Mouse (Mus musculus) liver, embryonic 16.5 days (tissue): ENCODE measurements around the gene Fam169a. TPM values are rescaled to one million over a fixed set of nuclear protein-coding genes. Genes with fewer than 3 reads are reported as not detected.
"Not testable (repeated sequence)": the region's sequence is repeated elsewhere in the genome, so short reads cannot be mapped to it uniquely, and the experiment has no call there.

ENCODE experiments used
- ATAC-seq: fragments of 200-750 bp; cut with Nextera tagmentation; 2 replicates; pipeline ENCODE4 v1.8.0; 2017; ENCODE audit warnings: low read depth, mild to moderate bottlenecking, moderate number of reproducible peaks, moderate library complexity
- H3K27ac ChIP-seq: fragments of 300-500 bp; sonication (generic); 2 replicates; pipeline ENCODE4 v1.5.1; 2014; ENCODE audit warnings: mild to moderate bottlenecking, low read length
- H3K27me3 ChIP-seq: fragments of 300-500 bp; sonication (generic); 2 replicates; pipeline ENCODE4 v1.6.1; 2014; ENCODE audit warnings: low read depth, low read length, mixed read lengths; ENCODE audit not compliant: control insufficient read depth, insufficient read depth
- H3K36me3 ChIP-seq: fragments of 300-500 bp; sonication (generic); 2 replicates; pipeline ENCODE4 v1.6.1; 2014; ENCODE audit warnings: mild to moderate bottlenecking; ENCODE audit not compliant: control insufficient read depth, insufficient read depth
- H3K4me1 ChIP-seq: fragments of 300-500 bp; sonication (generic); 2 replicates; pipeline ENCODE4 v1.6.1; 2014; ENCODE audit warnings: low read depth, low read length, mixed read lengths; ENCODE audit not compliant: control insufficient read depth
- H3K4me2 ChIP-seq: fragments of 300-500 bp; sonication (generic); 2 replicates; pipeline ENCODE4 v1.6.1; 2014; ENCODE audit warnings: low read depth, low read length, mixed read lengths
- H3K4me3 ChIP-seq: fragments of 300-500 bp; sonication (generic); 2 replicates; pipeline ENCODE4 v1.5.1; 2014; ENCODE audit warnings: low read depth, mild to moderate bottlenecking, low read length
- H3K9ac ChIP-seq: fragments of 300-500 bp; sonication (generic); 2 replicates; pipeline ENCODE4 v1.6.1; 2014; ENCODE audit warnings: low read depth, low read length
- H3K9me3 ChIP-seq: fragments of 300-500 bp; sonication (generic); replicated peaks from 2 replicates; pipeline ENCODE4 v1.6.1; 2016; ENCODE audit warnings: low read length; ENCODE audit not compliant: control insufficient read depth
- WGBS: fragments of 180-500 bp; shearing (Covaris S2); extraction: QIAGEN DNeasy Blood & Tissue Kit; methylation state at CpG from one replicate; pipeline ENCODE4 v1.1.7; 2014; ENCODE audit not compliant: insufficient replicate concordance; 5-methylcytosine and 5-hydroxymethylcytosine counted together
- polyA plus RNA-seq: library from polyadenylated mRNA; unstranded; fragments of >200 nt; fragmentation: Nextera tagmentation; extraction: Ambion mirVana; gene quantifications from 2 replicates; pipeline ENCODE4 v1.2.1, GENCODE M21; 2015

The Fam169a gene
- polyA plus RNA-seq, 1 experiment from 2014 or later: 0.58 TPM

- no peaks in the 10 kb centered on the region for H3K27me3 ChIP-seq
- 36% methylated on average over 4 of the region's 4 CpGs for WGBS
Measured at GRCm38 (mm10) chr13:97057817-97058216, 9.3 kb upstream of the Fam169a start.

GRCm38 (mm10) chr13:97059746-97060145, 7.3 kb upstream of the Fam169a start:
- Histone ChIP-seq H3K9me3 (no peaks in the 10 kb centered on the region), H3K4me3 (no peak overlapping the region), H3K9ac (no peak overlapping the region), H3K27ac (no peak overlapping the region), H3K36me3 (no peaks in the 10 kb centered on the region), H3K4me2 (no peak overlapping the region), H3K4me1 (peaks cover 15% of the 10 kb centered on the region), H3K27me3 (no peaks in the 10 kb centered on the region)
- no peak for ATAC-seq
- WGBS: 78% methylated on average over 6 of the region's 6 CpGs

More at GRCm38 (mm10) chr13:97057817-97058216, 9.3 kb upstream of the Fam169a start:
- peaks cover 6% of the 10 kb centered on the region; the same call in 1 of the 2 replicates for H3K4me1 ChIP-seq
- H3K4me3 ChIP-seq: no peak overlapping the region
- H3K27ac ChIP-seq: no peak overlapping the region
- H3K9me3 ChIP-seq: no peaks in the 10 kb centered on the region
- H3K36me3 ChIP-seq: no peaks in the 10 kb centered on the region
- ATAC-seq: no peak
- no peak overlapping the region for H3K9ac ChIP-seq
- H3K4me2 ChIP-seq: no peak overlapping the region

- no peak overlapping the region for H3K4me2 ChIP-seq
- WGBS: 78% methylated on average over 3 of the region's 8 CpGs
- H3K9ac ChIP-seq: no peak overlapping the region
- no peak overlapping the region for H3K4me3 ChIP-seq
- no peaks in the 10 kb centered on the region for H3K27me3 ChIP-seq
- no peak for ATAC-seq
- H3K4me1 ChIP-seq: peaks cover 18% of the 10 kb centered on the region
- no peak overlapping the region for H3K27ac ChIP-seq
- H3K36me3 ChIP-seq: no peaks in the 10 kb centered on the region
- no peaks in the 10 kb centered on the region for H3K9me3 ChIP-seq
Measured at GRCm38 (mm10) chr13:97060331-97060730, 6.8 kb upstream of the Fam169a start.

- H3K4me3 ChIP-seq: no peak overlapping the region
- no peak for ATAC-seq
- H3K27me3 ChIP-seq: no peaks in the 10 kb centered on the region
- H3K9me3 ChIP-seq: no peaks in the 10 kb centered on the region
- peaks cover 32% of the 10 kb centered on the region for H3K4me1 ChIP-seq
- H3K4me2 ChIP-seq: no peak overlapping the region
- 82% methylated on average over 3 of the region's 3 CpGs for WGBS
- H3K27ac ChIP-seq: no peak overlapping the region
- H3K9ac ChIP-seq: no peak overlapping the region
- no peaks in the 10 kb centered on the region for H3K36me3 ChIP-seq
Measured at GRCm38 (mm10) chr13:97062151-97062550, 4.9 kb upstream of the Fam169a start.

GRCm38 (mm10) chr13:97063431-97063830, 3.7 kb upstream of the Fam169a start:
- Histone ChIP-seq H3K4me3 (no peak overlapping the region), H3K27ac (no peak overlapping the region)

DNA sequence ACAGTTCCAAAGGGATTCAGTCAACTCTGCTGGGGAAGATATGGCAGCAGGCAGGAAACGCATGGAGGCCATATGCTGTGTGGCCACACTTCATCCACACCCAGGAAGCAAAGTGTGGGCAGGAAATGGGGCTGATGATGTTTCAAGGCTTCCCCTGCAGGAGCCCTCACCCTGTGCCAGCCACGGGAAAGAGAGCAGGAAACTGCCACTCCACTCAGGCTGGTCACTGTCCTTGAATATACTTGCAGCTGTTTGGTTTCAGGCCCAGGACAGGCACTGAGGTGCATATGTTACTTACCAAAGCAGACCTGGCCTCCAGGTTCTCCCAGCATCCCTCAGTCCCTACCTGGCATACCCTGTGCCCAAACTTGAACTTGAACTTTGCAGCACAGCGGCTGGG, 2.7 kb upstream of the Fam169a start:
- ATAC-seq: no peak
- Histone ChIP-seq H3K4me3 (0 out of 2 replicates have a peak overlapping the region, but pooled peaks have one; percentile 17), H3K4me1 (peaks cover 33% of the 10 kb centered on the region)

More at GRCm38 (mm10) chr13:97063431-97063830, 3.7 kb upstream of the Fam169a start:
- Histone ChIP-seq H3K36me3 (no peaks in the 10 kb centered on the region), H3K9ac (no peak overlapping the region), H3K27me3 (no peaks in the 10 kb centered on the region), H3K9me3 (no peaks in the 10 kb centered on the region), H3K4me1 (peaks cover 33% of the 10 kb centered on the region), H3K4me2 (no peak overlapping the region)
- 41% methylated on average over 2 of the region's 2 CpGs for WGBS
- no peak for ATAC-seq

DNA sequence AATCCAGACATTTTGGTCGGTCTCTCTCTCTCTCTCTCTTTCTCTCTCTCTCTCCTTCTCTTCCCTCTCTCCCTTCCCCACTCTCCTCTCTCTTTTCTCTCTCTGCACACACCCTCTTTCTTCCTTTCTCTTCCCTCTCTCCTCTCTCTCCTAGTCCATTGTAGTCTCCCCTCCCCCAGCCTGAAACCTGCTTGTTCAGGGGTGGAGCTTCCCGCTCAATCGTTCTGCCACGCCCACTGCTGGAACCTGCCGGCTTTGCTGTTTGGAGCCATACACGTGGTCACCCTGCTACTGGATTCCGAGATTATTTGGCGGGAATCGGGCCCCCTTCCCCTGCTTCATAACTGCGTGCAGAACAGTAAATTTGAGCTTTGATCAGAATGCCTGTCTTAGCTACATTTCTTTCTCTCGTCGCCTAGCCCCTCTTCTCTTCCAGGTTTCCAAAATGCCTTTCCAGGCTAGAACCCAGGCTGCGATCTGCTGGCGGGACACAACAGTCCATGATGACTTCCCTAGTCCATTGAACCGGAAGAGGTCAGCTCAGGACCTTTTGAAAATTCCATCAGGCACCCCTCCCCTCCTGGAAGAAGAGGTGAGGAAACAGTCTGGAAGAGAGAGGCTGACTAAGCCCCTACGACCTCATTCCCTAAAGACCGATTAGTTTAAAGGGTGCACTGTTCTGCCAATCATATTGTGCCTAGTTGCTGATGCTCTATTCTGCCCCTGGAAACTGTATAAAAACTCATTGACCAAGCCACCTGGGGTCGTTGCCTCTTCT, 2.1 kb upstream of the Fam169a start:
- not testable (repeated sequence) for H3K36me3 ChIP-seq, H3K9me3 ChIP-seq, H3K27me3 ChIP-seq
- Histone ChIP-seq H3K9ac (peak overlapping the region; percentile 13; the same call in 1 of the 2 replicates), H3K4me2 (peak overlapping the region; percentile 49), H3K4me1 (peaks cover 33% of the 10 kb centered on the region), H3K4me3 (0 out of 2 replicates have a peak overlapping the region, but pooled peaks have one; percentile 17), H3K27ac (peak overlapping the region; percentile 32)
- 35% methylated on average over 18 of the region's 18 CpGs for WGBS
- peak; percentile 16; the same call in 1 of the 2 replicates for ATAC-seq

More for the DNA sequence above, 2.7 kb upstream of the Fam169a start:
- Histone ChIP-seq H3K4me2 (peak overlapping the region; percentile 49), H3K27ac (peak overlapping the region; percentile 31), H3K9me3 (no peaks in the 10 kb centered on the region), H3K9ac (peak overlapping the region; percentile 13; the same call in 1 of the 2 replicates), H3K27me3 (no peaks in the 10 kb centered on the region), H3K36me3 (no peaks in the 10 kb centered on the region)
- 37% methylated on average over 3 of the region's 3 CpGs for WGBS

- Histone ChIP-seq H3K9me3 (no peaks in the 10 kb centered on the region), H3K4me3 (peak overlapping the region; percentile 52), H3K27ac (peak overlapping the region; percentile 89), H3K4me1 (peaks cover 44% of the 10 kb centered on the region), H3K27me3 (peaks cover 18% of the 10 kb centered on the region), H3K4me2 (peak overlapping the region; percentile 65), H3K9ac (peak overlapping the region; percentile 49), H3K36me3 (no peaks in the 10 kb centered on the region)
- no peak for ATAC-seq
- WGBS: 33% methylated on average over 6 of the region's 6 CpGs
Measured at GRCm38 (mm10) chr13:97067691-97068090, 605 bp downstream of the Fam169a start.

DNA sequence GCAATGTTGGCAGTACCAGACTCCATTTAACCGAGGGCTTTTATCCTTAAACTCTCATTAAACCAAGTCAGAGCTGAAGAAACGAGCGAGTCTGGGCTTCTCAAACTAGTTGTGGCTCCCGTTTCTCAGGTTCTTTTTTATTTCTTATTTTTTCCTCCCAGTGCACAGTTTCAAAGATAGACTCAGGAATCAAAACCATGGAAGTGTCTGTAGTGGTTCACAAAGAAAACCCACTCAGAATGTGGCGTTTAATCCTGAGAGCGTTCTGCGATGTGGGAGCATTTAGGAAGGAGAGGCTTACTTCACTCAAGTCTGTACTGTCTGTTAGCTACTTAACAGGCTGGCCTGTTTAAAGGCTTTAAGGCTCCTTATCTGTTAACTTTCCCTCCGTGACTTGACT, 1.1 kb downstream of the Fam169a start:
- peak overlapping the region; percentile 65 for H3K4me2 ChIP-seq
- ATAC-seq: no peak
- peak overlapping the region; percentile 49; the same call in 1 of the 2 replicates for H3K9ac ChIP-seq
- no peaks in the 10 kb centered on the region for H3K9me3 ChIP-seq
- peak overlapping the region; percentile 52 for H3K4me3 ChIP-seq
- H3K4me1 ChIP-seq: peaks cover 44% of the 10 kb centered on the region
- peaks cover 23% of the 10 kb centered on the region for H3K27me3 ChIP-seq
- WGBS: 68% methylated on average over 8 of the region's 8 CpGs
- no peaks in the 10 kb centered on the region for H3K36me3 ChIP-seq
- H3K27ac ChIP-seq: peak overlapping the region; percentile 89
